Mouse (Mus musculus): Measurements from ENCODE around the gene Mcam. TPM values are rescaled to one million over a fixed set of nuclear protein-coding genes. Genes with fewer than 3 reads are reported as not detected.

The Mcam gene
- not detected in 2 replicates for polyA plus RNA-seq (2012; ENCODE audit: insufficient read depth, low replicate concordance)

DNA sequence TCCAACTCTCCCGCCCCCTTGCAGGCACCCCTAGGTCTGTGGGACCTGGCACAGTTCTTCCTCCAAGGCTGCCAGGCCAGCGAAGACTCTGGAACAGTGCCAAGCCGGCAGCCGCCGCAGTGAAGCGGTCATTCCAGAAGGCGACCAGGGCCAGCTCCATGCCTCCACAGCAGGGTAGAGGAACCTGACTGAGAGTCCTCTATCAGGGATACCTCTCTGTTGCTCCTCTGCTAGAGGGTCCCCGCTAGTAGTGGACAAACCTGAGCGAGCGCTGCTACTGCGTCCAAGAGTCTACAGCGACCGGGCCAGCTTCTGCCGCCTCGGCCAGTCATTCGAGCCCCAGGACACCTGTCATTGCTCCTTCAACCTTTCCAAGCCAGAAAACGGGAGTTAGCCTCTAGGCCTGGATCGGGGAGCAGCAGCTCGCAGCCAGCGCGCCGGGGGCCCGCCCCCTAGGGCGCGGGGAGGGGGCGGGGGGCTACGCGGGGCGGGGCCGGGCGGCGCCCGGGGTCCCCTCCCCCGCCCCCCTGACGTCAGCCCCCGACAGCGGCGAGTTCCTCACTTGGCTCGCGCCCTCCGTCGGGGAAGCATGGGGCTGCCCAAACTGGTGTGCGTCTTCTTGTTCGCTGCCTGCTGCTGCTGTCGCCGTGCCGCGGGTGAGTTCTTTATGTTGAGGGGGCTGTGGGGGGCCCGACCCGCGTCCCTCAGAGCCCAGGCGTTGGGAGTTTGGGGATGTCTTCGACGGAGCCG is at the start of gene Mcam:
Gene Mcam (plus strand): TSS at position 369 of the 750 bp plus-strand sequence.
- peaks cover 78% of the 10 kb centered on the region for H3K4me1 ChIP-seq
- peak within 1 kb of the TSS; percentile 88 for H3K4me3 ChIP-seq (replicated peaks)
- no peaks in the 10 kb centered on the region for H3K9me3 ChIP-seq
- TF ChIP-seq GATA1 (IDR thresholded peaks at IDR 0.05; ENCODE audit: borderline replicate concordance, low read length): no peak
- TF ChIP-seq FLI1 (IDR thresholded peaks at IDR 0.05; ENCODE audit: low read length): no peak
- H3K27me3 ChIP-seq (replicated peaks): peaks cover 87% of the 10 kb centered on the region
- peaks cover 1% of the 10 kb centered on the region for H3K36me3 ChIP-seq (replicated peaks; ENCODE audit: low read length)

- H3K9me3 ChIP-seq: no peaks in the 10 kb centered on the region
- peak overlapping the region; percentile 93 for H3K4me3 ChIP-seq (replicated peaks)
- no peaks in the 10 kb centered on the region for H3K36me3 ChIP-seq (replicated peaks; ENCODE audit: low read length)
- TF ChIP-seq GATA1 (IDR thresholded peaks at IDR 0.05; ENCODE audit: borderline replicate concordance, low read length) (no peak), FLI1 (IDR thresholded peaks at IDR 0.05; ENCODE audit: low read length) (no peak)
- peaks cover 59% of the 10 kb centered on the region for H3K27me3 ChIP-seq (replicated peaks)
- H3K4me1 ChIP-seq: peaks cover 76% of the 10 kb centered on the region
These were observed 49.5 kb upstream of the Mcam start for GRCm38 (mm10) chr9:44084659-44085229.

DNA sequence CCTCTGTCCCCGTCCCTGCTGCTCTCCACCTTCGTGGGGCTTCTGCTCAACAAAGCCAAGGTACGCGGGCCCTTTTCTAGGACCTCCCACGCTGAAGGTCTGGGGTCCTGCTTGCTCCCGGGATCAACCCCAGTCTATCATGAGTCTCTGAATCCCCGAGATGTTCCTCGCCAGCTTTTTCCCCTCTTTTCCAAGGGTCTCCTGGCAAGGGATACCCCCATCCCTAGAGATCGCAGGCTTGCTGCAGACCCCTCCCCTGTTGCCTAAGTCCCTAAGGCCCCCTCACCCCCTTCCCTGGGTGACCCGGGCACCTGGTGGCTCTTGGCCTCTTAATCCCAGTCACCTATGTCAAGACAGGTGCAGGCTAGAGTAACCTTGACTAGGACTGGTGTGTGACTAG is 49.0 kb upstream of the Mcam start:
- H3K27me3 ChIP-seq (replicated peaks): peaks cover 55% of the 10 kb centered on the region
- no peaks in the 10 kb centered on the region for H3K9me3 ChIP-seq
- no peak for TF ChIP-seq FLI1 (IDR thresholded peaks at IDR 0.05; ENCODE audit: low read length)
- no peak for TF ChIP-seq GATA1 (IDR thresholded peaks at IDR 0.05; ENCODE audit: borderline replicate concordance, low read length)
- H3K36me3 ChIP-seq (replicated peaks; ENCODE audit: low read length): no peaks in the 10 kb centered on the region
- H3K4me1 ChIP-seq: peaks cover 78% of the 10 kb centered on the region
- H3K4me3 ChIP-seq (replicated peaks): peak overlapping the region; percentile 93

- H3K4me3 ChIP-seq (replicated peaks): peak overlapping the region; percentile 93
- peaks cover 48% of the 10 kb centered on the region for H3K27me3 ChIP-seq (replicated peaks)
- TF ChIP-seq GATA1 (IDR thresholded peaks at IDR 0.05; ENCODE audit: borderline replicate concordance, low read length): no peak
- no peak for TF ChIP-seq FLI1 (IDR thresholded peaks at IDR 0.05; ENCODE audit: low read length)
- H3K36me3 ChIP-seq (replicated peaks; ENCODE audit: low read length): peaks cover 4% of the 10 kb centered on the region
- H3K9me3 ChIP-seq: no peaks in the 10 kb centered on the region
- H3K4me1 ChIP-seq: peaks cover 76% of the 10 kb centered on the region
These were observed 48.3 kb upstream of the Mcam start for GRCm38 (mm10) chr9:44085741-44086665.

DNA sequence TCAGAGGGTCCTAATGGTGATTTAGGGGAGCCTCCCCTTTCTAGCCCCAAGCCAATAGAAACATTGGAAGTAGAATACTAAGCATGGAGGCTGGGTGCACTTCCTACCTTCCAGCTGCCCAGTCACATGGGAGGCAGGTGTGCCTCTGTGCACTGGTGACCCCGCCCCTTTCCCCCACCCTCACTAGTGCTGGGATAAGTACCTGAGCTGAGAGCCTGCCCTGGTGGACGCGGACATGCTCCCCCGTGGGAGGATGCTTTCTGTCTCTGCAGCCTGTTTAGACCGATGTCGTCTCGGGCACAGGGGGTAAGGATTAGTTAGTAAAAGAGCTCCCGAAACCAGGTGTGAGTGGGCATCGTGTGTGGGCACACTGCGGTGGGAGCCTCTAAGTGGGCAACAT is 47.3 kb upstream of the Mcam start:
- TF ChIP-seq FLI1 (IDR thresholded peaks at IDR 0.05; ENCODE audit: low read length) (no peak), GATA1 (IDR thresholded peaks at IDR 0.05; ENCODE audit: borderline replicate concordance, low read length) (no peak)
- no peaks in the 10 kb centered on the region for H3K9me3 ChIP-seq
- H3K27me3 ChIP-seq (replicated peaks): peaks cover 43% of the 10 kb centered on the region
- H3K36me3 ChIP-seq (replicated peaks; ENCODE audit: low read length): peaks cover 13% of the 10 kb centered on the region
- H3K4me3 ChIP-seq (replicated peaks): no peak overlapping the region
- H3K4me1 ChIP-seq: peaks cover 74% of the 10 kb centered on the region

GRCm38 (mm10) chr9:44087761-44088455 is 46.4 kb upstream of the Mcam start:
- H3K27me3 ChIP-seq (replicated peaks): peaks cover 35% of the 10 kb centered on the region
- H3K4me3 ChIP-seq (replicated peaks): no peak overlapping the region
- TF ChIP-seq FLI1 (IDR thresholded peaks at IDR 0.05; ENCODE audit: low read length) (no peak), GATA1 (IDR thresholded peaks at IDR 0.05; ENCODE audit: borderline replicate concordance, low read length) (no peak)
- no peaks in the 10 kb centered on the region for H3K9me3 ChIP-seq
- H3K4me1 ChIP-seq: peaks cover 73% of the 10 kb centered on the region
- peaks cover 21% of the 10 kb centered on the region for H3K36me3 ChIP-seq (replicated peaks; ENCODE audit: low read length)

DNA sequence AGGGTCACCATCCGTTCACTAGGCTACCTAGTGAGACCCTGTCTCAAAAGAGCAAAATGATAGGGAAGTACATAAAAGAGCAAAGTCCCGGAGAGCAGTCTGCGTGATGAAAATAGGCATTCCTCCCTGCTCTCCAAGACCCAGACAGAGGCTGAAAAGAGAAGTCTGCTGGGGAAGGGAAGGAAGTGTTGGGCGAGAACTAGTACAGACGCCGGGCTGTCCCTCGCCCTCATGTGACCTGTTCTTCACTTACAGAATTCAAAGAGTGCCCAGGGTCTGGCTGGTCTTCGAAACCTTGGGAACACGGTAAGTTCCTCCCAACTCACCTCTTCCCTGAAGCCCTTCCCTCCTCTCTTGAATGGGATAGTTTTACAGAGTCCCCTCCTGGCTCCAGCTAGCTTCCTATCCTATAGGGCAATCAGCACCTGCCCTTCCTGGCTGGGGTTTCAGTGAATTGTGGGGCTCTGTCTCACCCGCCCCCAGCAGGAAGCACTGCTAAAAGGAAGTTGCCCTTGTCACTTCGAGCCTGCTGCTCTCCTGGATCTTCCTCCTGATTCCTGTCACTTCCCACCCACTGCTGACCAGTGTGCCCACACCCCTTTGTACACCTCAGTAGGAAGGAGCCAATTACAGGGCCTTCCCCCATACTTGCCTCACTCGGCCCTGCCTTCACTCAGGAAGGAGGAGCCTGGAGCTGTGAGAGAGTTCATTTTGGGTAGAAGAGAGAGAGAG is 45.2 kb upstream of the Mcam start:
- H3K9me3 ChIP-seq: no peaks in the 10 kb centered on the region
- peaks cover 67% of the 10 kb centered on the region for H3K4me1 ChIP-seq
- peaks cover 28% of the 10 kb centered on the region for H3K36me3 ChIP-seq (replicated peaks; ENCODE audit: low read length)
- TF ChIP-seq GATA1 (IDR thresholded peaks at IDR 0.05; ENCODE audit: borderline replicate concordance, low read length) (no peak), FLI1 (IDR thresholded peaks at IDR 0.05; ENCODE audit: low read length) (no peak)
- H3K4me3 ChIP-seq (replicated peaks): peak overlapping the region; percentile 82
- peaks cover 24% of the 10 kb centered on the region for H3K27me3 ChIP-seq (replicated peaks)

DNA sequence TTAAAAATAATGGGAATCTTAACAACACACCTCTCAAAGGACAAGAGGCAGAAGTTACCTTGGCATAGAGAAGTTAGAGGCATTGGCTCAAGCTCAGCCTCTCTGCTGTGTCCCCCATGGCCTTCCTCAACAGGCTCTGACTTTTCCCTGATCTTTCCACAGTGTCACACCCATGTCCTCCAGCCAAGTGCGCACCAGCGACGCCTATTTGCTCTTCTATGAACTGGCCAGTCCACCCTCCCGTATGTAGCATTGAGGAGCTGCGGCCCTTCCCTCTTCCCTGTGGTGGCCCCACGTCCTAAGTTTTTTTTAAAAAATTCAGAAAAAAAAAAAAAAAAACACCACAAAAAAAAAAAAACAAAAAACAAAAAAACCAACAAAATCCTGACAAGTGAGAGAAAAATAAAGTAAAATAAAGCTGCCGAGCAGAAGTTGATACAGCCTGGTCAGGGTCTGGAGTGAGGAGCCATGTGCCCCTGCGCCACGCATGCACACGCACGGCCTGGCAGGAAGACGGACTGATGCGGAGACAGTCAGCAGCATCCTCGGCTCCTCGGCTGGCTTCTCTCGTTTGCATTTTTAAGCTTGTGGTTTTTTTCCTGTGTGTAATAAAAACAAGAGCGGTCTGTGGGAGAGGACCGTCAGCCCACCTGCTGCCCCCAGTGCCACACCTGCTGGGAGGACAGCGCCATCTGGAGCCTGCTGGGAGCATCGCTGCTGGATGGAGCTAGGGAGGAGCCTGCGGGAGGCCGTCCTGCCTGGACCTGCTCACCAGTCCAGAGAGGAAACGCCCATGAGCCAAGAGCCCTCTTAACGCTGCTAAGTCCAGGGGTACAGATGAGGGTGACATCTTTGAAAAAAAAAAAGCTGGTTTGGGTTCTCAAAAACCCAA is 40.4 kb upstream of the Mcam start:
- Histone ChIP-seq H3K27me3 (replicated peaks) (no peaks in the 10 kb centered on the region), H3K4me3 (replicated peaks) (peak overlapping the region; percentile 46), H3K9me3 (no peaks in the 10 kb centered on the region), H3K4me1 (peaks cover 42% of the 10 kb centered on the region), H3K36me3 (replicated peaks; ENCODE audit: low read length) (peaks cover 28% of the 10 kb centered on the region)
- TF ChIP-seq FLI1 (IDR thresholded peaks at IDR 0.05; ENCODE audit: low read length): no peak
- no peak for TF ChIP-seq GATA1 (IDR thresholded peaks at IDR 0.05; ENCODE audit: borderline replicate concordance, low read length)

Measured in megakaryocyte, embryonic 14.5 days (primary cell).